Mouse (Mus musculus) lung, adult 2 months (tissue): ENCODE results near the gene Gm49661.

Experiments used
- CTCF ChIP-seq: fragments of 200-500 bp; IDR thresholded peaks from 2 replicates; pipeline ENCODE4 v1.5.1; 2011; ENCODE audit warnings: mild to moderate bottlenecking, low read length, control low read depth; ENCODE audit not compliant: insufficient read depth
- POLR2A ChIP-seq: fragments of 200-500 bp; IDR thresholded peaks from 2 replicates; pipeline ENCODE4 v1.6.1; 2011; ENCODE audit warnings: low read depth, mild to moderate bottlenecking, control low read depth, low read length, borderline replicate concordance; ENCODE audit errors: extremely low read depth

GRCm38 (mm10) chr8:84982499-84983011 is 13.3 kb upstream of the Gm49661 start:
- TF ChIP-seq POLR2A = no peak
- no peak for TF ChIP-seq CTCF
